Mouse (Mus musculus): ENCODE measurements at regions not wholly inside any gene's neighbourhood (a gene's known extent, or its start where the extent isn't known, plus 50 kb on each side); places are given as distances from the start of the nearest gene placed in this dataset. TPM values are rescaled to one million over a fixed set of nuclear protein-coding genes. Genes with fewer than 3 reads are reported as not detected.

GRCm38 (mm10) chr2:56860776-56861175, 263.0 kb downstream of the Nr4a2 start:
- H3K4me2 ChIP-seq (replicated peaks) = no peak overlapping the region
- H3K4me3 ChIP-seq = no peak overlapping the region
- no peak for ATAC-seq (ENCODE audit: low FRiP score)
- H3K27me3 ChIP-seq = no peaks in the 10 kb centered on the region
- 29% methylated on average over 2 of the region's 2 CpGs for WGBS
- H3K9me3 ChIP-seq (replicated peaks) = no peaks in the 10 kb centered on the region
- H3K36me3 ChIP-seq = no peaks in the 10 kb centered on the region
- H3K9ac ChIP-seq = no peak overlapping the region
- no peaks in the 10 kb centered on the region for H3K4me1 ChIP-seq
- no peak overlapping the region for H3K27ac ChIP-seq

- no peak overlapping the region for H3K4me3 ChIP-seq
- no peaks in the 10 kb centered on the region for H3K9me3 ChIP-seq (replicated peaks)
- H3K27ac ChIP-seq = no peak overlapping the region
- no peak for ATAC-seq (ENCODE audit: low FRiP score)
- no peak overlapping the region for H3K4me2 ChIP-seq (replicated peaks)
- H3K36me3 ChIP-seq = no peaks in the 10 kb centered on the region
- no peaks in the 10 kb centered on the region for H3K4me1 ChIP-seq
- no peaks in the 10 kb centered on the region for H3K27me3 ChIP-seq
- H3K9ac ChIP-seq = no peak overlapping the region
- 31% methylated on average over 4 of the region's 4 CpGs for WGBS
These were observed 303.3 kb downstream of the Nr4a2 start for GRCm38 (mm10) chr2:56820551-56820950.

- WGBS = 83% methylated on average over 2 of the region's 2 CpGs
- no peaks in the 10 kb centered on the region for H3K36me3 ChIP-seq
- no peak overlapping the region for H3K27ac ChIP-seq
- no peaks in the 10 kb centered on the region for H3K27me3 ChIP-seq
- no peak for ATAC-seq (ENCODE audit: low FRiP score)
- no peak overlapping the region for H3K4me2 ChIP-seq (replicated peaks)
- H3K4me1 ChIP-seq = no peaks in the 10 kb centered on the region
- no peaks in the 10 kb centered on the region for H3K9me3 ChIP-seq (replicated peaks)
- H3K9ac ChIP-seq = no peak overlapping the region
- H3K4me3 ChIP-seq = no peak overlapping the region
These were observed 339.0 kb downstream of the Nr4a2 start for GRCm38 (mm10) chr2:56784808-56785207.

Small RNAs in the stretch of these regions (microRNA-seq; reads per million reads assigned to microRNA genes)
- gene Mir195b = not detected
